Mouse (Mus musculus): ENCODE results near the gene Dot1l. TPM values are rescaled to one million over a fixed set of nuclear protein-coding genes. Genes with fewer than 3 reads are reported as not detected.

The Dot1l gene
- 9.7 and 9.9 TPM in 2 replicates for polyA plus RNA-seq (2015; fragmentation: Nextera tagmentation; extraction: Ambion mirVana)

DNA sequence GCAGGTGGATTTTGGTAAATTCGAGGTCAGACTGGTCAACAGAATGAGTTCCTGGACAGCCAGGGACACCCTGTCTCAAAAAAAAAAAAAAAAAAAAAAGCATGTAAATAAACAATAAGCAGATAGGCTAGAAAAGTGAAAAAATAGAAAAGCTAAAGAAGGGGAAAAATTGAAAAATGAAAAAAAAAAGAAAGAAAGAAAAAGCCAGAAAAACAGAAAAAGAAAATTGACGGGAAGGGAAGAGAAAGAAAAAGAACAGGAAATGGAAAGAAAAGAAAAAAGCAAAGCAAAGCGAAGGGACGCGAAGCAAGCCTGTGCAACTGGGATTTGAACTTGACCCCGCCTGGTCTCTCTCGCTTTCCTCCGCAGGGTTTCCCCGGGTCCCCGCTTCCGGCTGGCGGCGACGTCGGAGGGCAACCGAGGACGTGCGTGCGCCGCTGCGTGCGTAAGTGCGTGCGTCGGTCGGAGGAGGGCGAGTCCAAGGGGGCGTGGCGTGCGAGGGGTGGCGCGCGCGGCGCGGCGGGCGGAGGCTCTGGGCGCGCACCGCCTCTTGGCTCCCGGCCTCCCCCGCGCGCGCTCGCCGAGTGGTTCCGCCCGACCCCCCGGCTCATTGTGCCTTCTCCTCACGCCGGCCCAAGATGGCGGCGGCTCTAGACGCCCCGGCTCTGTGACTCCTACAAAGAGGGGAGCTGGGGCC is at the start of gene Dot1l:
TSS of gene Dot1l (plus strand) at position 613 of the 697 bp plus-strand sequence.
- Histone ChIP-seq H3K9me3 (replicated peaks; ENCODE audit: low read length) (no peaks in the 10 kb centered on the region), H3K4me3 (replicated peaks; ENCODE audit: low read depth, low read length) (peak within 1 kb of the TSS; percentile 86), H3K4me1 (replicated peaks; ENCODE audit: insufficient read depth, low read length) (peaks cover 24% of the 10 kb centered on the region), H3K27me3 (ENCODE audit: insufficient read depth, low read length) (no peaks in the 10 kb centered on the region), H3K4me2 (ENCODE audit: low read length) (peak within 1 kb of the TSS; percentile 85), H3K36me3 (ENCODE audit: insufficient read depth, low read length) (no peaks in the 10 kb centered on the region), H3K27ac (peak within 1 kb of the TSS; percentile 69), H3K9ac (ENCODE audit: low read depth, low read length) (peak within 1 kb of the TSS; percentile 83)
- TF ChIP-seq CTCF (IDR thresholded peaks at IDR 0.05; ENCODE audit: low read depth), result 0 out of 2 replicates have a peak, but pooled peaks have one; percentile 13
- under 1% methylated on average over 46 of the region's 57 CpGs for WGBS
- peak; percentile 86 for ATAC-seq (replicated peaks; ENCODE audit: low FRiP score, low read depth)
- DNase-seq (ENCODE audit: low spot score), result peak; percentile 99

DNA sequence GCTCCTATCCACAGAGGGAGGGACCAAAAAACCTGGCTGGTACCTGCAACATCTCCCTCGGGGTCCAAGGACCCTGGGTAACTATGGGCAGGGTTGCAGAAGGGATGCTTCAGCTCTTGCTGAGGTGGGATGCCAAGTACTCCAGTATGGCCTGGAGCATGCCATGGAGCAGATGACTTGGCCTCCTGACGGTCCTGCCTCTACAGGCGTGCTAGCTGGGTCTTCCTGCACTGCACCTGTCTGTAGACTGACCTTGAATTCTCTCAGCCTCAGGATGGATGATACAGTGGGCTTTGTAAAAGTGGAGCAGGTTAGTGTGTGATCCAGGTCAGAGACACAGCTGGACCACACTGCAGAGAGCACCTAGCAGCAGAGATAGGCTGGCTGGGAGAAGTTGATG is 49.5 kb upstream of the Dot1l start:
- WGBS, result 84% methylated on average over 3 of the region's 3 CpGs
- ATAC-seq (replicated peaks; ENCODE audit: low FRiP score, low read depth) (no peak), DNase-seq (ENCODE audit: low spot score) (no peak)
- peaks cover 17% of the 10 kb centered on the region for H3K4me1 ChIP-seq (replicated peaks; ENCODE audit: insufficient read depth, low read length)
- no peak overlapping the region for H3K27ac ChIP-seq
- no peaks in the 10 kb centered on the region for H3K9me3 ChIP-seq (replicated peaks; ENCODE audit: low read length)
- no peaks in the 10 kb centered on the region for H3K27me3 ChIP-seq (ENCODE audit: insufficient read depth, low read length)
- H3K4me3 ChIP-seq (replicated peaks; ENCODE audit: low read depth, low read length), result no peak overlapping the region
- peaks cover 40% of the 10 kb centered on the region for H3K36me3 ChIP-seq (ENCODE audit: insufficient read depth, low read length)
- H3K4me2 ChIP-seq (ENCODE audit: low read length), result no peak overlapping the region
- TF ChIP-seq CTCF (IDR thresholded peaks at IDR 0.05; ENCODE audit: low read depth), result no peak
- no peak overlapping the region for H3K9ac ChIP-seq (ENCODE audit: low read depth, low read length)

DNA sequence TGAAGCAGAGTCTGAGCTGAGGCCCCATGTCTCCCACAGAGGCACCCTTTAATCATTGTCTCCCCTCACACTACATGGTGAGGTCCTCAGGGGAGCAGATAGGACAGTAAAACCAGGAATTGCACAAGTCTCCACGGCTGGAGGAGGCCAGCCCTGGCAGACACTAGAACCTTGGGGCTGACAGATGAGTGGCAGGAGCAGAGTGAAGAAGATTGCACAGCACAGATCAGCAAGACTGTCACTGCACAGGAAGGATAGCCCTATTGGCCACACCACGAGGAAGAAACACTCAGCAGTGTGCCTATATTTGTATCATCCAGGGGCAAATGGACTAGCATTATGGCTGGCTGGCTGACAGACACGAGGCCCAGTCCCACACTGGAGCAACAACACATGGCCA is 44.2 kb upstream of the Dot1l start:
- Histone ChIP-seq H3K4me1 (replicated peaks; ENCODE audit: insufficient read depth, low read length) (no peaks in the 10 kb centered on the region), H3K9me3 (replicated peaks; ENCODE audit: low read length) (no peaks in the 10 kb centered on the region), H3K4me3 (replicated peaks; ENCODE audit: low read depth, low read length) (no peak overlapping the region), H3K27ac (no peak overlapping the region), H3K9ac (ENCODE audit: low read depth, low read length) (no peak overlapping the region), H3K36me3 (ENCODE audit: insufficient read depth, low read length) (peaks cover 91% of the 10 kb centered on the region), H3K27me3 (ENCODE audit: insufficient read depth, low read length) (no peaks in the 10 kb centered on the region), H3K4me2 (ENCODE audit: low read length) (no peak overlapping the region)
- TF ChIP-seq CTCF (IDR thresholded peaks at IDR 0.05; ENCODE audit: low read depth), result no peak
- ATAC-seq (replicated peaks; ENCODE audit: low FRiP score, low read depth) (no peak), DNase-seq (ENCODE audit: low spot score) (no peak)
- WGBS, result 84% methylated on average over 3 of the region's 3 CpGs

DNA sequence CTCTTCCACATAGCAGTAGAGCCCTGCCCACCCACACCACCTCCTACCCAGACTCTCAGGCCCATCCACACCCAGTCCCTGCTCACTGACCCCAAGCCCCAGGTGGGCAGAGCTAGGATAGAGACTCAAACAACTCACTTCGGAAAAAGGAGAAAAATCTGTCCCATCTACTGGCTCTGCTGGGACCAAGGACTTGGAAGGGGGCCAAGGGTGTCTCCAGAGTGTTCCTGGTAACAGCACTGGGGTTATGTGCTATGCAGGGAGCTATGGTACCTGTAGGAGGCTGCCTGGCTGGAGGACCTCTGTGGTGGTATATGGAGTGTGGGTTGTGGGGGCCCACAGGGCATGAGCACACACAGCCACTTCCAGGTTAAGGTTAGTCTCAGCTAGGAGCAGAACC is 37.7 kb upstream of the Dot1l start:
- no peak overlapping the region for H3K27ac ChIP-seq
- 88% methylated on average over 1 of the region's 1 CpGs for WGBS
- no peaks in the 10 kb centered on the region for H3K27me3 ChIP-seq (ENCODE audit: insufficient read depth, low read length)
- no peaks in the 10 kb centered on the region for H3K9me3 ChIP-seq (replicated peaks; ENCODE audit: low read length)
- H3K4me1 ChIP-seq (replicated peaks; ENCODE audit: insufficient read depth, low read length), result no peaks in the 10 kb centered on the region
- H3K36me3 ChIP-seq (ENCODE audit: insufficient read depth, low read length), result peaks cover 91% of the 10 kb centered on the region
- DNase-seq (ENCODE audit: low spot score) (no peak), ATAC-seq (replicated peaks; ENCODE audit: low FRiP score, low read depth) (no peak)
- H3K4me2 ChIP-seq (ENCODE audit: low read length), result no peak overlapping the region
- H3K9ac ChIP-seq (ENCODE audit: low read depth, low read length), result no peak overlapping the region
- no peak overlapping the region for H3K4me3 ChIP-seq (replicated peaks; ENCODE audit: low read depth, low read length)
- no peak for TF ChIP-seq CTCF (IDR thresholded peaks at IDR 0.05; ENCODE audit: low read depth)

DNA sequence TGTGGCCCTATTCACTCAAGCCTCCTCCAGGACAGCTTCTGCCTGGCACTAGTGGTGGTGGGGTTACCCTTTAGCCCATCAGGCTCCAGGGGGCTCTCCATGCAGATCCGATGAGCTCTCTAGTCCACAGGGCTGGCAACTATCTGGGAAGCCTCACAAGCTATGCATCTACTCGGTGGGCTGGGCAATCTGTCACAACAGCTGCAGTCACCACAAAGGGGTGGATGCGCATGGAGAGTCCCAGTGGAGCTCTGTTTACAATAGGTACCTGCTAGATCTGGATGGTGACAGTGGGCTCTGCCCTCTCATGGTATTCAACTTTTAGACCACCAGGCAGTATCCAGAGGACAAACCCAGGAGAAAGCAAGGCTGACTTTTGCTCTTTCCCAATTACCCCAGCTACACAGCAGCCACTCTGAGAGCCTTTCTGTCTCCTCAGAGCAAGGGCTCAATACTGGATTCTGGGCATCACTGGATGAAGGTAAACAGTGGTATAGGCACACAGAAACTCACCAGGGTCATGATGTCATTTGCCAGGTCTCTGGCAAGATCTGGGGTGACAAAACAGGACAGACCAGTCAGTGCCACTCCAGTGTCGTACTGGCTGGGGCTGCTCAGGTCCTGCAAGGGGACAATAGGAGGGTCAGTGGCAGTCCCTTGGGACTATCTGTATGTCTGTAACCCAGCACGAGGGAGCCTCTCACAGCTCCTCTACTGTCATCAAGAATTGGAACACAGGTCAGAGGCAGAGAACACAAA is 27.5 kb upstream of the Dot1l start:
- TF ChIP-seq CTCF (IDR thresholded peaks at IDR 0.05; ENCODE audit: low read depth), result no peak
- peaks cover 77% of the 10 kb centered on the region for H3K36me3 ChIP-seq (ENCODE audit: insufficient read depth, low read length)
- no peak for ATAC-seq (replicated peaks; ENCODE audit: low FRiP score, low read depth)
- no peaks in the 10 kb centered on the region for H3K9me3 ChIP-seq (replicated peaks; ENCODE audit: low read length)
- DNase-seq (ENCODE audit: low spot score), result no peak
- WGBS, result 83% methylated on average over 5 of the region's 5 CpGs
- H3K4me3 ChIP-seq (replicated peaks; ENCODE audit: low read depth, low read length), result no peak overlapping the region
- no peak overlapping the region for H3K9ac ChIP-seq (ENCODE audit: low read depth, low read length)
- no peaks in the 10 kb centered on the region for H3K27me3 ChIP-seq (ENCODE audit: insufficient read depth, low read length)
- H3K27ac ChIP-seq, result no peak overlapping the region
- no peak overlapping the region for H3K4me2 ChIP-seq (ENCODE audit: low read length)
- H3K4me1 ChIP-seq (replicated peaks; ENCODE audit: insufficient read depth, low read length), result no peaks in the 10 kb centered on the region

DNA sequence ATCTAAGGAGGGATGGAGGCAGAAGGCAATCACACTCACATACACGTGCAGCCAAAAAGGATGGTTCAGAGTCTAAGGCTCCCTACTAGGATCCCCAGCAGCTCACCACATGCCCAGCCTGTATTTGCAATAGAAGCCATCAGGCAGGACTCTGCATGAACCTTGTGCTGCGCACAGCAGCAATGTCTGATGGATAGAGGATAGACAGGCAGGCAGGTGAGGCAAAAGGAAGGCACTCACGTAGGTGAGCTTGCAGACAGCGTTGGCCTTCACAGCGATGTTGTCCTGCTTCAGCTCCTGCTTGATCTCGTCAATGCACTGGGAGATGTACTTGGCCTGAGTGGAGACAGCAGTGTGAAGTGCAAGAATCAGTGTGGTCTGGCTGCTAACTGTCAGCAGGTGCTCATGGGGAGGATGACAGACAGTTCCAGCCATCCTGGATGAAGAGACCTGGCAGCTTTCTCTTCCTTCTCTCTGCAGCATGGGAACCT is 22.4 kb upstream of the Dot1l start:
- ATAC-seq (replicated peaks; ENCODE audit: low FRiP score, low read depth) (no peak), DNase-seq (ENCODE audit: low spot score) (no peak)
- Histone ChIP-seq H3K4me1 (replicated peaks; ENCODE audit: insufficient read depth, low read length) (no peaks in the 10 kb centered on the region), H3K9ac (ENCODE audit: low read depth, low read length) (no peak overlapping the region), H3K4me2 (ENCODE audit: low read length) (no peak overlapping the region), H3K27ac (no peak overlapping the region), H3K27me3 (ENCODE audit: insufficient read depth, low read length) (no peaks in the 10 kb centered on the region), H3K4me3 (replicated peaks; ENCODE audit: low read depth, low read length) (no peak overlapping the region), H3K9me3 (replicated peaks; ENCODE audit: low read length) (no peaks in the 10 kb centered on the region), H3K36me3 (ENCODE audit: insufficient read depth, low read length) (peaks cover 46% of the 10 kb centered on the region)
- TF ChIP-seq CTCF (IDR thresholded peaks at IDR 0.05; ENCODE audit: low read depth), result no peak
- 88% methylated on average over 6 of the region's 6 CpGs for WGBS

Data from kidney, postnatal 0 days (tissue).